Mouse (Mus musculus): ENCODE results near the gene Dcps.

DNA sequence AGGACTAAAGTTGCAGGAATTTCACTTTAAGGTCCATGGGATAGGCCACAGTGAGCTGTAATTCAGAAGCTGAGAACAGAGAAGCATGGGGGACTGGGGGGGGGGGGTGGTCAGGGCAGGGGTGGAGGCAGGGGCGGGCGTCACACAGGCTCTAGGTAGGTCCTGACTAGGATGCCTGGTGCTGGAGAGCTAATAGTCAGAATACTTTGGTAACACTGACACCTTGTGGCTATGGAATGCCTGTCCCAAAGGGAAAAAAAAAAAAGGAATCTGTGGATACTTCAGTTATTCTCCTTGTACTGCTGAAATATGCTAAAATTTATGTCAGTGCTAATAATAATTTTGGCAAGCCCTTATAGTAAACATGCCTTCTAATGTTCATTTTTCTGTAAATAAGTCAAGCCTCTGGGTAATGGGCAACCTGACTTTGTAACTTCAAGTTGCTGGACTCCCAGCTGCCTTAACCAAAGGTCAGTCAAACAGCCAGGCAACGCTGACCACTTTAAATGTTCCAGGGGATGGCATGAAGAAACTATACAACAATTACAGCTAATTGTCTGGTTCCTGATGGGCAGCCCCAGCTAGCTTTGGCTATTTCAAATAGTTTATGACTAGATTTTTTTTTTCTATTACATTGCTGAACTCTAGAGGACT, 9.6 kb downstream of the Dcps start:
- no peak for TF ChIP-seq USF1 (IDR thresholded peaks at IDR 0.05; ENCODE audit: low read depth)
- no peak for TF ChIP-seq POLR2A (IDR thresholded peaks at IDR 0.05; ENCODE audit: insufficient read length, low read depth)
- TF ChIP-seq MYOG (IDR thresholded peaks at IDR 0.05; ENCODE audit: control insufficient read depth in 1 of 3, insufficient read depth in 1 of 3, insufficient read length in 2 of 3, low read depth in 2 of 3), result no peak

Measured in myocyte (in vitro differentiated cells).